Mouse (Mus musculus) megakaryocyte, adult 5-6 weeks (primary cell): ENCODE measurements around the gene Syt5. TPM values are rescaled to one million over a fixed set of nuclear protein-coding genes. Genes with fewer than 3 reads are reported as not detected.
"Not testable (repeated sequence)": the region's sequence is repeated elsewhere in the genome, so short reads cannot be mapped to it uniquely, and the experiment has no call there.

Source experiments
- ATAC-seq: 2 replicates; pipeline ENCODE4 v1.8.0; 2016; ENCODE audit warnings: mild to moderate bottlenecking, inconsistent platforms; ENCODE audit not compliant: poor library complexity, severe bottlenecking
- total RNA-seq, 2 experiments: library from RNA; stranded (forward) in 1 of 2; stranded (reverse) in 1 of 2; fragments of 153-499, 151-499 nt in 1 of 2; fragments of 221-1000, 200-1000 nt in 1 of 2; gene quantifications; 2 replicates each; pipeline versions ENCODE4 v1.2.3 to v1.2.4; 2015 to 2017

Gene Syt5
- not detected in 2 replicates for total RNA-seq (2015)
- not detected in 2 replicates for total RNA-seq (2017)

- no peak for ATAC-seq
Observed at GRCm38 (mm10) chr7:4547221-4547641, at the start of gene Syt5. Gene Syt5, minus strand, starts transcription at chr7:4547541.

- peak; percentile 89 for ATAC-seq
Observed at GRCm38 (mm10) chr7:4597046-4597445, 49.7 kb upstream of the Syt5 start.

GRCm38 (mm10) chr7:4581481-4581880 is 34.1 kb upstream of the Syt5 start:
- peak; percentile 96 for ATAC-seq

GRCm38 (mm10) chr7:4572361-4572760 is 25.0 kb upstream of the Syt5 start:
- peak; percentile 95 for ATAC-seq

- ATAC-seq: no peak
Observed at GRCm38 (mm10) chr7:4562660-4563059, 15.3 kb upstream of the Syt5 start.

GRCm38 (mm10) chr7:4557167-4557560 is 9.8 kb upstream of the Syt5 start:
- ATAC-seq: no peak

- ATAC-seq: peak; percentile 100
Observed at GRCm38 (mm10) chr7:4556256-4557166, 9.2 kb upstream of the Syt5 start.

- ATAC-seq: no peak
Observed at GRCm38 (mm10) chr7:4546591-4547131, 680 bp downstream of the Syt5 start.

- ATAC-seq: no peak
Observed at GRCm38 (mm10) chr7:4546050-4546449, 1.3 kb downstream of the Syt5 start.

GRCm38 (mm10) chr7:4542013-4542412 is 5.3 kb downstream of the Syt5 start:
- ATAC-seq: no peak

- no peak for ATAC-seq
Observed at GRCm38 (mm10) chr7:4541344-4541743, 6.0 kb downstream of the Syt5 start.

- no peak for ATAC-seq
Observed at GRCm38 (mm10) chr7:4539019-4539418, 8.3 kb downstream of the Syt5 start.

- ATAC-seq: no peak
Observed at GRCm38 (mm10) chr7:4537181-4537580, 10.2 kb downstream of the Syt5 start.

GRCm38 (mm10) chr7:4536369-4536768 is 11.0 kb downstream of the Syt5 start:
- no peak for ATAC-seq

- ATAC-seq: peak; percentile 56
Observed at GRCm38 (mm10) chr7:4532005-4532729, 15.2 kb downstream of the Syt5 start, which contains the start of gene Dnaaf3. Gene Dnaaf3, minus strand, starts transcription at chr7:4532453.

GRCm38 (mm10) chr7:4530166-4530565 is 17.2 kb downstream of the Syt5 start:
- ATAC-seq: not testable (repeated sequence)

- ATAC-seq: no peak
Observed at GRCm38 (mm10) chr7:4527302-4527689, 20.0 kb downstream of the Syt5 start.

- peak; percentile 96 for ATAC-seq
Observed at GRCm38 (mm10) chr7:4526341-4527301, 20.7 kb downstream of the Syt5 start.

GRCm38 (mm10) chr7:4524212-4524922 is 23.0 kb downstream of the Syt5 start, which contains the start of gene Tnni3:
Gene Tnni3, minus strand, starts transcription at chr7:4524229.
- ATAC-seq: peak; percentile 64
